Mouse (Mus musculus) adrenal gland, adult (tissue): ENCODE results near the gene Alg3.

Source experiments
- DNase-seq, 2 experiments: peaks; one replicate each; pipeline ENCODE4 v3.0.0; 2022 to 2023; ENCODE audit warnings: low spot score in 1 of 2; ENCODE audit not compliant: inconsistent age in 2 of 2

The Alg3 gene

DNA sequence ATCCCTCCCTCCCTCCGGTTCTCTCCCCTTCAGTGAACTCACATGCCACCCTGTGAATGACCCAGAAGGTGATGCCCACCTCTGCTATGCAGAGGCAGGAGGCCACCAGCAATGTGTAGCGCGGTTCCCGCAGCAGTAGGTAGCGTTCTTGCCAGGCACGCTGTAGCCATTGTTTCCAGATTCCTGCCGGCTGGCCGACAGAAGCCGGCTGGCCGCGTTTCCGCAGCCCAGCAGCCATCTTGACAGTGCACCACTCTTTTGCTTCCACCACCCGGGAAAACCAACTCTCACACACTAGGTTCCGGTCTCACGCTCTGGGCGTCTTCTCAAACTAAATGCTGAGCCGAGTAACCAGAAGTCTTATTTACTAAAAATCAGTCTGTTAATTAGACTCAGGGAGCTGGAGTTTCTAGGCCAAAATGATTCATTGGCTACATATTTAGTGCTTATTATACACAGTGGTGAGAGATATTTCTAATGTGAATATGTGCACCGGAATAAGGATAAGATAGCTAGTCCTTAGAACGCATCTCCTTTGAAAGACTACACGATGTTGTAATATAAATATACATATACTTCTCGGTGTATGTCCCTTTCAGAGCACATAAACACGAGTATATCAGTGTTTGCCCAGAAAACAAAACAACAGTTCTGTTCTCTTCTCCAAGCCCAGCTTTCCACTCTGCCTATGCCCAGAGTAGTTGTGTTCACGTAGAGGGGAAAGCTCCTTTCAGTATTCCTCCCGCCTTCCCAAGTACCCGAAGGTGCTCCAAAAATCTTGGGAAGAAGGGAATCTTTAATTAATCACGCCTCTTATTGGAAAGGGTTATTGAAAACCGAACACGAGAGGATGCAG is 806 bp downstream of the Alg3 start:
- DNase-seq, result peak; percentile 78 to 94

GRCm38 (mm10) chr16:20604705-20605104 is 6.8 kb downstream of the Alg3 start:
- DNase-seq, result no peak

GRCm38 (mm10) chr16:20600511-20600910 is 11.0 kb downstream of the Alg3 start:
- no peak for DNase-seq

GRCm38 (mm10) chr16:20596687-20597441 is 14.7 kb downstream of the Alg3 start:
- DNase-seq, result no peak

DNA sequence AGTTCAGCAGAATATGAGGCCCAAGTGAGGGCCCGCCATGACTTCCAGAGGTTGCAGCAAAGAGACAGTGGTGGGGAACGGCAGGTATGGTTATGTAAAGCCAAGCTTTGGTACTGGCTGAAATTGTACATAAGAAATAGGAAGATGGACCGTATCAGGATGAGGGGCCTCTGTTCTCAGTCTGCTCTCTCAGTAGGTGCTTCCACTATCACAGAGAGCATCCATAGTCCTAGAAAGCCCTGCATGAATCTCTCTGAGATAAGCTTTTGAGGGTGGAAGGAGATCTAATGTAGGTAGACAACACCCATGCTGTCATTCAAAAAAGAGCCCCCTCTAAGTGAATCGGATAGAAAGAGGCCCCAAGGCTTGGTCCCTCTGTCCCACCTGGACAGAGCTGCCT is 15.8 kb downstream of the Alg3 start:
- no peak for DNase-seq

- DNase-seq, result no peak
Observed at GRCm38 (mm10) chr16:20595060-20595673, 16.4 kb downstream of the Alg3 start.

DNA sequence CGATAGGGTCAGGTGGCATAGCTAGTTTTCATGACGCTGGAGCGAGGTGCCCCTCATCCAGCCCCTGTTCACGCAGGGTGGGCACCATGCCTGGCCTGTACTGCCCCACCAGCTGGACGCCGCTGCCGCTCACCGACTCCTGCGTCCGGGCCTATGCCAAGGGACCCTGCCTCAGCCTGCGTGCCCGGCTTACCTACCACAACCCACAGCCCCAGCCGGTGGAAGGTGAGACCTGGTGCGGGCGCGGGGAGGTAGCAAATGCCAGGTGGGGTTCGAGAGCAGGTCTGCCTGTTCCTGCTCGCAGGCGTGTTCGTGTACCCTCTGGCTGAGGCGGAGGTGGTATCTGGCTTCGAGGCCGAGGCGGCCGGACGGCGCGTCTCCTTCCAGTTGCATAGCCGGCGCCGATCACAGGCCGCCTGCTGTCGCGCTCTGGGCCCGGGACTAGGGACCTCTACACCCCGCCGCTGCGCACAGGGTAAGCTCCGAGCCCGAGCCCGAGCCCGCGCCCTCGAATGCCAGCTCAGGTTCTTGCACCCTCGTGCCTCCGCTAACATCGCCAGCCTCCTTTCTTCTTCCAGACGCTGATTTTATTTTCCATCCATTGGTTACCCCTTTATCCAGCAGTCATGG is 20.3 kb downstream of the Alg3 start:
- no peak for DNase-seq

GRCm38 (mm10) chr16:20590680-20591038 is 20.9 kb downstream of the Alg3 start:
- no peak for DNase-seq

DNA sequence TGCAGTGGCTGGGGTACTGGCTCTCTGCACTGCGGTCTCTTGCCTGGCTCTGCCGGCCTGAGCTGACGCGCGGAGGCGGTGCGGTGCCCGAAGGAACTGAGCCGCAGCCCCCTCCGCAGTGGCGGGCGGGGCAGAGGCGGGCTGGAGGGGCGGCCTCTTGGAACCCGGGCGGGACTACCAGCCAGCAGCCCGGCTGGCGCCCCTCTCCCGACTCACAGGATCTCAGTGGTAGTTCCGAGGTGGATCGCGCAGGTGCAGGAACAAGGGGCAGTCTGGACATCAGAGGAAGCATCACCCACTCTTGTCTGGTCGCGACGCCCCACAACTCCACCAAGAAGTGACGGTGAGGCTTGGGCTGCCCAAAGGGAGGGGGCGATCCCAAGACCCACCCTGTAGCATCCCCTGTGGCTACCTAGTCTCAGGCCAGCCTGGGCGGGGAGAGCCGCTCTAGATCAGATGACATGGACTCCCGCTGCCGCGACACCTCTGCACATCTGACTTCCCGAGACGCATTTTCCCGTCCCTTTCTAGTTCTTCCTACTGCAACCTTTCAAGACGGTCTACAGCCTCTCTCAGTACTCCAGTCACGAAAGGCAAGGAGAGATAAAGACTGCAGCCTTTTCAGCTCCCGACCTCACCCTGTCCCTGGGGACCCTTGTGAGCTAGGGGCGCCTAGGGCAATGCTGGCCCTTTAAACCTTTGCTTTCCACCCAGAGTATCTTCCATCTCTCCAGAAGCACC is 21.4 kb downstream of the Alg3 start:
- DNase-seq, result peak; percentile 30 to 60

DNA sequence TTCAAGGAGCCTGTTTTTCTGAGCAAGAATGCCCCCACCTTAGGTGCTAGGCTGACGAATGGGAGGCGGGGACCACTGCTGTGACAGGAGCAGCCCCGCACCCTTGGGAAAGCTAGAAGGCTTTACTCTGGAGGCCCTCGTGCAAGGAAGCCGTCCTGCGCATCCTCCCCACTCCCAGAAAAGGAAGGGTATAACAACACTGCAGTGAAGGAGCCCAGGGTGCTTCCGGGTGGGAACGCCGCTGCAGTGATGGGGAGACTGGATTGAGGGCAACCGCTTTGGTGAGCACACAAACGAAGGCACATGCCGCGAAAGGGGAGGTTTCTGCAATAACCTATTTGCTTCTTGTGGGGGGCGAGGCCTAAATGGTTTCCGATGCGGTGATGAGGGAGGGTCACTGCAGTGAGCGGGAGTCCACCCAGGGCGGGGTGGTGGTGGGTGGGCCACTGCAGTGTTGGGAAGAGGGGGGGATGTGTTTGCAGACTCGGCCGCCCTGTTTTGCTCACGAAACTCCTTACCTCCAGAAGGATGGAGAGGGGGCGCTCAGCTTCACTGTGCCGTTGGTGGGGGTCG is 22.1 kb downstream of the Alg3 start, which contains the start of gene Vwa5b2:
Vwa5b2 (plus strand) TSS at position 106 of the 573 bp plus-strand sequence.
- no peak for DNase-seq

GRCm38 (mm10) chr16:20565075-20565474 is 46.5 kb downstream of the Alg3 start:
- peak in 1 of 2 experiments; percentile 15 for DNase-seq

- peak in 1 of 2 experiments; percentile 17 for DNase-seq
Observed at GRCm38 (mm10) chr16:20557381-20557780, 54.2 kb downstream of the Alg3 start.
